Mouse (Mus musculus) neural tube, embryonic 13.5 days (tissue): ENCODE measurements around the gene Mpig6b. TPM values are rescaled to one million over a fixed set of nuclear protein-coding genes. Genes with fewer than 3 reads are reported as not detected.

Source experiments
- ATAC-seq: fragments of 200-750 bp; cut with Nextera tagmentation; 2 replicates; pipeline ENCODE4 v1.8.0; 2017; ENCODE audit warnings: low read depth, mild to moderate bottlenecking, moderate TSS enrichment, moderate library complexity
- H3K27ac ChIP-seq: fragments of 300-500 bp; sonication (generic); replicated peaks from 2 replicates; pipeline ENCODE4 v1.5.1; 2015; ENCODE audit warnings: moderate library complexity, mild to moderate bottlenecking, inconsistent platforms
- H3K27me3 ChIP-seq: fragments of 300-500 bp; sonication (generic); 2 replicates; pipeline ENCODE4 v1.6.1; 2015; ENCODE audit warnings: mild to moderate bottlenecking, inconsistent platforms
- H3K36me3 ChIP-seq: fragments of 300-500 bp; sonication (generic); 2 replicates; pipeline ENCODE4 v1.6.1; 2015; ENCODE audit warnings: mild to moderate bottlenecking, inconsistent platforms
- H3K4me1 ChIP-seq: fragments of 300-500 bp; sonication (generic); replicated peaks from 2 replicates; pipeline ENCODE4 v1.6.1; 2015; ENCODE audit warnings: inconsistent platforms
- H3K4me2 ChIP-seq: fragments of 300-500 bp; sonication (generic); 2 replicates; pipeline ENCODE4 v1.6.1; 2015; ENCODE audit warnings: inconsistent platforms, mild to moderate bottlenecking, moderate library complexity
- H3K4me3 ChIP-seq: fragments of 300-500 bp; sonication (generic); 2 replicates; pipeline ENCODE4 v1.5.1; 2015; ENCODE audit warnings: mild to moderate bottlenecking, inconsistent platforms
- H3K9ac ChIP-seq: fragments of 300-500 bp; sonication (generic); 2 replicates; pipeline ENCODE4 v1.6.1; 2015; ENCODE audit warnings: moderate library complexity, mild to moderate bottlenecking, inconsistent platforms
- H3K9me3 ChIP-seq: fragments of 300-500 bp; sonication (generic); 2 replicates; pipeline ENCODE4 v1.6.1; 2016; ENCODE audit warnings: inconsistent platforms
- WGBS: fragments of 180-500 bp; shearing (Covaris S2); methylation state at CpG from one replicate; pipeline ENCODE4 v1.1.7; 2015; 5-methylcytosine and 5-hydroxymethylcytosine counted together
- polyA plus RNA-seq: library from polyadenylated mRNA; unstranded; fragments of >200 nt; fragmentation: Nextera tagmentation; extraction: Ambion mirVana; gene quantifications from 2 replicates; pipeline ENCODE4 v1.2.1, GENCODE M21; 2015

Mpig6b gene
- 0.28 and 0.38 TPM in 2 replicates for polyA plus RNA-seq

DNA sequence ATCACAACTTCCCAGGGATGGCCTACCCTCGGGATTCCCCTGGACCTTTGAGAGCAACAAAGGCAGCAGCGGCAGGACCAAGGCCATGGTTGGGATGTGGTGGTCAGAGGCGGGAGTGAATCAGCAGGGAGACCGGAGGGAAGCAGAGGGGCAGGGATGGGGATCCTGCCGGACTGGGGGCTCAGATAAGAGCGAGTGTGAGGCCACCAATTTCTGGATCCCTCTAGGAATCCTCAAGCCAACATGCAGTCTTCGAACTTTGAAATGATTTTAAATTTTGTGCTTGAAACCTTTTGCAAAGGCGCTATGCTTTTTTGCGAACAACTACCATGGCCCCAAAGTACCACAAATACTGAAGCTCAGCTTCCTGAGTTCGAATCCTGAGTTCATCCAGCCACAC is at the start of gene Mpig6b:
TSS of gene Mpig6b (minus strand) at position 101 of the 400 bp plus-strand sequence.
- Histone ChIP-seq H3K27me3 (peaks cover 54% of the 10 kb centered on the region), H3K9ac (peak within 1 kb of the TSS; percentile 59)
- 46% methylated on average over 10 of the region's 10 CpGs for WGBS

GRCm38 (mm10) chr17:35115046-35116019 is 49.3 kb upstream of the Mpig6b start, which contains the start of gene Ly6g5b:
Ly6g5b (minus strand) TSS chr17:35115428.
- H3K27me3 ChIP-seq, result no peaks in the 10 kb centered on the region
- no peak within 1 kb of the TSS for H3K4me2 ChIP-seq
- H3K27ac ChIP-seq, result no peak within 1 kb of the TSS
- ATAC-seq, result no peak
- WGBS, result 86% methylated on average over 8 of the region's 8 CpGs
- H3K36me3 ChIP-seq, result peaks cover 57% of the 10 kb centered on the region
- no peak within 1 kb of the TSS for H3K9ac ChIP-seq
- peaks cover 9% of the 10 kb centered on the region for H3K4me1 ChIP-seq
- no peak within 1 kb of the TSS for H3K4me3 ChIP-seq
- H3K9me3 ChIP-seq, result no peaks in the 10 kb centered on the region

More for the DNA sequence above, at the start of gene Mpig6b:
- ATAC-seq, result no peak
- Histone ChIP-seq H3K27ac (no peak within 1 kb of the TSS), H3K4me2 (peak within 1 kb of the TSS; percentile 55), H3K4me3 (peak within 1 kb of the TSS; percentile 28), H3K36me3 (peaks cover 19% of the 10 kb centered on the region), H3K9me3 (no peaks in the 10 kb centered on the region), H3K4me1 (peaks cover 20% of the 10 kb centered on the region)

GRCm38 (mm10) chr17:35111774-35112173 is 45.8 kb upstream of the Mpig6b start:
- no peak for ATAC-seq
- H3K4me2 ChIP-seq, result no peak overlapping the region
- no peaks in the 10 kb centered on the region for H3K9me3 ChIP-seq
- H3K9ac ChIP-seq, result no peak overlapping the region
- H3K4me3 ChIP-seq, result no peak overlapping the region
- H3K36me3 ChIP-seq, result peaks cover 29% of the 10 kb centered on the region
- 66% methylated on average over 9 of the region's 9 CpGs for WGBS
- no peaks in the 10 kb centered on the region for H3K4me1 ChIP-seq
- H3K27me3 ChIP-seq, result no peaks in the 10 kb centered on the region
- H3K27ac ChIP-seq, result no peak overlapping the region

GRCm38 (mm10) chr17:35108097-35108496 is 42.1 kb upstream of the Mpig6b start, which contains the start of gene Ly6g5c:
Ly6g5c (plus strand) TSS chr17:35108279.
- WGBS, result 78% methylated on average over 6 of the region's 6 CpGs
- Histone ChIP-seq H3K9ac (no peak within 1 kb of the TSS), H3K27ac (no peak within 1 kb of the TSS), H3K4me2 (no peak within 1 kb of the TSS), H3K4me3 (no peak within 1 kb of the TSS), H3K27me3 (no peaks in the 10 kb centered on the region), H3K36me3 (peaks cover 14% of the 10 kb centered on the region), H3K9me3 (no peaks in the 10 kb centered on the region), H3K4me1 (peaks cover 8% of the 10 kb centered on the region; the same call in 1 of the 2 replicates)
- ATAC-seq, result no peak

- no peak overlapping the region for H3K4me2 ChIP-seq
- no peak overlapping the region for H3K9ac ChIP-seq
- H3K36me3 ChIP-seq, result peaks cover 30% of the 10 kb centered on the region
- no peak overlapping the region for H3K4me3 ChIP-seq
- H3K27ac ChIP-seq, result no peak overlapping the region
- H3K4me1 ChIP-seq, result peaks cover 8% of the 10 kb centered on the region; the same call in 1 of the 2 replicates
- ATAC-seq, result no peak
- no peaks in the 10 kb centered on the region for H3K9me3 ChIP-seq
- no peaks in the 10 kb centered on the region for H3K27me3 ChIP-seq
- 75% methylated on average over 3 of the region's 3 CpGs for WGBS
Observed at GRCm38 (mm10) chr17:35106522-35106921, 40.5 kb upstream of the Mpig6b start.

- 31% methylated on average over 13 of the region's 13 CpGs for WGBS
Observed at GRCm38 (mm10) chr17:35105740-35106389, 39.9 kb upstream of the Mpig6b start.

GRCm38 (mm10) chr17:35104754-35105153 is 38.8 kb upstream of the Mpig6b start:
- Histone ChIP-seq H3K4me2 (no peak overlapping the region), H3K4me3 (no peak overlapping the region), H3K27me3 (no peaks in the 10 kb centered on the region), H3K4me1 (peaks cover 8% of the 10 kb centered on the region; the same call in 1 of the 2 replicates), H3K27ac (no peak overlapping the region), H3K36me3 (peaks cover 48% of the 10 kb centered on the region), H3K9me3 (no peaks in the 10 kb centered on the region), H3K9ac (0 out of 2 replicates have a peak overlapping the region, but pooled peaks have one; percentile 22)
- WGBS, result 77% methylated on average over 6 of the region's 6 CpGs
- ATAC-seq, result no peak

More at GRCm38 (mm10) chr17:35105740-35106389, 39.9 kb upstream of the Mpig6b start:
- Histone ChIP-seq H3K4me3 (no peak overlapping the region), H3K36me3 (peaks cover 36% of the 10 kb centered on the region), H3K9me3 (no peaks in the 10 kb centered on the region), H3K27me3 (no peaks in the 10 kb centered on the region), H3K4me2 (peak overlapping the region; percentile 35), H3K27ac (no peak overlapping the region), H3K9ac (peak overlapping the region; percentile 52; the same call in 1 of the 2 replicates), H3K4me1 (peaks cover 8% of the 10 kb centered on the region; the same call in 1 of the 2 replicates)
- no peak for ATAC-seq

GRCm38 (mm10) chr17:35104079-35104478 is 38.1 kb upstream of the Mpig6b start:
- H3K4me2 ChIP-seq, result no peak overlapping the region
- H3K27me3 ChIP-seq, result no peaks in the 10 kb centered on the region
- WGBS, result 90% methylated on average over 7 of the region's 7 CpGs
- H3K9me3 ChIP-seq, result no peaks in the 10 kb centered on the region
- no peak overlapping the region for H3K27ac ChIP-seq
- no peak overlapping the region for H3K9ac ChIP-seq
- peaks cover 54% of the 10 kb centered on the region for H3K36me3 ChIP-seq
- peaks cover 8% of the 10 kb centered on the region; the same call in 1 of the 2 replicates for H3K4me1 ChIP-seq
- ATAC-seq, result no peak
- H3K4me3 ChIP-seq, result no peak overlapping the region

GRCm38 (mm10) chr17:35103221-35103690 is 37.3 kb upstream of the Mpig6b start:
- Histone ChIP-seq H3K27me3 (no peaks in the 10 kb centered on the region), H3K4me2 (no peak overlapping the region), H3K9ac (no peak overlapping the region), H3K9me3 (no peaks in the 10 kb centered on the region), H3K4me1 (peaks cover 8% of the 10 kb centered on the region; the same call in 1 of the 2 replicates), H3K36me3 (peaks cover 63% of the 10 kb centered on the region), H3K27ac (no peak overlapping the region), H3K4me3 (no peak overlapping the region)
- ATAC-seq, result no peak
- 76% methylated on average over 6 of the region's 6 CpGs for WGBS

GRCm38 (mm10) chr17:35102299-35102698 is 36.3 kb upstream of the Mpig6b start:
- Histone ChIP-seq H3K4me3 (no peak overlapping the region), H3K27me3 (no peaks in the 10 kb centered on the region), H3K4me2 (no peak overlapping the region), H3K9me3 (no peaks in the 10 kb centered on the region), H3K36me3 (peaks cover 72% of the 10 kb centered on the region), H3K27ac (no peak overlapping the region), H3K9ac (no peak overlapping the region), H3K4me1 (peaks cover 8% of the 10 kb centered on the region; the same call in 1 of the 2 replicates)
- 79% methylated on average over 8 of the region's 8 CpGs for whole genome bisulfite sequencing
- ATAC-seq, result no peak

GRCm38 (mm10) chr17:35101161-35101560 is 35.2 kb upstream of the Mpig6b start:
- Histone ChIP-seq H3K9ac (no peak overlapping the region), H3K9me3 (no peaks in the 10 kb centered on the region), H3K4me3 (no peak overlapping the region), H3K4me2 (no peak overlapping the region), H3K36me3 (peaks cover 84% of the 10 kb centered on the region), H3K4me1 (peaks cover 7% of the 10 kb centered on the region; the same call in 1 of the 2 replicates), H3K27ac (no peak overlapping the region), H3K27me3 (no peaks in the 10 kb centered on the region)
- ATAC-seq, result no peak
- 95% methylated on average over 11 of the region's 11 CpGs for WGBS
